9 mouse cellular contexts compared by ENCODE assay signal in genomic region chr16:19761691-19762090, GRCm38 (mm10). TPM values are rescaled to one million over a fixed set of nuclear protein-coding genes. Genes with fewer than 3 reads are reported as not detected.
DNase-seq lines count a peak whose midpoint lies in the region; ATAC-seq and TF ChIP-seq lines count a peak whose summit lies in the region.
"Had no signal": no experiment of that assay in that cellular context is flagged by ENCODE, and none has a peak within 500 bp of the region (broad histone marks: within the 10 kb centered on the region; RNA-seq: fewer than 3 reads in every experiment).

No protein-coding gene starts in this region.

- no peak overlapping the region for H3K27ac ChIP-seq in embryonic facial prominence, embryonic 15.5 days (replicated peaks)
- peak overlapping the region; percentile 99 for H3K27ac ChIP-seq in limb, embryonic 10.5 days

- TF ChIP-seq POLR2A in myocyte (IDR thresholded peaks at IDR 0.05; ENCODE audit: insufficient read length, low read depth): no peak

- H3K79me2 ChIP-seq in myocyte (ENCODE audit: control insufficient read depth, insufficient read depth): no peaks in the 10 kb centered on the region

- peaks cover 12% of the 10 kb centered on the region for H3K36me3 ChIP-seq in embryonic facial prominence, embryonic 15.5 days
- peaks cover 29% of the 10 kb centered on the region for H3K36me3 ChIP-seq in limb, embryonic 10.5 days
- H3K36me3 ChIP-seq in myocyte (ENCODE audit: control insufficient read depth, insufficient read depth): no peaks in the 10 kb centered on the region

- H3ac ChIP-seq in myocyte (ENCODE audit: control insufficient read depth, insufficient read length): peak overlapping the region; percentile 7

- peaks cover 11% of the 10 kb centered on the region; the same call in 1 of the 2 replicates for H3K4me1 ChIP-seq in embryonic facial prominence, embryonic 15.5 days
- H3K4me1 ChIP-seq in limb, embryonic 10.5 days: peaks cover 11% of the 10 kb centered on the region

- 31% methylated on average over 1 of the region's 1 CpGs for WGBS in embryonic facial prominence, embryonic 15.5 days
- WGBS in limb, embryonic 10.5 days: 29% methylated on average over 1 of the region's 1 CpGs

- ATAC-seq in embryonic facial prominence, embryonic 15.5 days (ENCODE audit: insufficient number of reproducible peaks, low FRiP score, low TSS enrichment, low read depth): no peak
- ATAC-seq in erythroid progenitor cell, adult 5-6 weeks (replicated peaks; ENCODE audit: low FRiP score, poor library complexity, severe bottlenecking): no peak
- no peak for ATAC-seq in frontal cortex, adult (ENCODE audit: low TSS enrichment)

- H3K4me2 ChIP-seq in embryonic facial prominence, embryonic 15.5 days (replicated peaks): peak overlapping the region; percentile 89
- H3K4me2 ChIP-seq in myocyte (ENCODE audit: low read depth): peak overlapping the region; percentile 74

- no peaks in the 10 kb centered on the region for H3K27me3 ChIP-seq in embryonic facial prominence, embryonic 15.5 days
- H3K27me3 ChIP-seq in limb, embryonic 10.5 days (ENCODE audit: low read depth, poor library complexity, severe bottlenecking): no peaks in the 10 kb centered on the region
- H3K27me3 ChIP-seq in myocyte (ENCODE audit: control insufficient read depth, insufficient read depth, insufficient read length): peaks cover 7% of the 10 kb centered on the region

- H3K9ac ChIP-seq in embryonic facial prominence, embryonic 15.5 days: 0 out of 2 replicates have a peak overlapping the region, but pooled peaks have one; percentile 58

- DNase-seq in heart, adult 18-20 months: peak; percentile 3 to 26
- no peak for DNase-seq in heart, adult 11 months
- no peak for DNase-seq in limb, embryonic 10.5 days (ENCODE audit: low spot score)
- no peak for DNase-seq in cerebellum, adult 9-11 months

- no peaks in the 10 kb centered on the region for H3K9me3 ChIP-seq in embryonic facial prominence, embryonic 15.5 days (replicated peaks)
- H3K9me3 ChIP-seq in limb, embryonic 10.5 days (replicated peaks): no peaks in the 10 kb centered on the region

- peak overlapping the region; percentile 62 for H3K4me3 ChIP-seq in embryonic facial prominence, embryonic 15.5 days (replicated peaks)
- peak overlapping the region; percentile 81 for H3K4me3 ChIP-seq in limb, embryonic 10.5 days
- peak overlapping the region; percentile 20 for H3K4me3 ChIP-seq in myocyte

TF ChIP-seq in myocyte, 11 proteins besides CTCF, POLR2A, EP300 and RAD21:
- TF ChIP-seq MYOG (IDR thresholded peaks at IDR 0.05; ENCODE audit: control insufficient read depth in 1 of 3, insufficient read depth in 1 of 3, insufficient read length in 2 of 3, low read depth in 2 of 3) (no peak), TCF12 (IDR thresholded peaks at IDR 0.05; ENCODE audit: insufficient read depth, poor library complexity, severe bottlenecking) (no peak), TCF3 (IDR thresholded peaks at IDR 0.05; ENCODE audit: insufficient read length, low read depth) (no peak), POLR2AphosphoS2 (IDR thresholded peaks at IDR 0.05; ENCODE audit: insufficient read length, low read depth) (no peak), CEBPB (IDR thresholded peaks at IDR 0.05; ENCODE audit: insufficient read depth, poor library complexity, severe bottlenecking) (no peak)

RNA-seq across cellular contexts. Expression of gene B3gnt5, which starts 1.7 kb away (rescaled TPM):
- total RNA-seq in heart, adult 18-20 months (2021): 1 to 10 TPM in 1 of 2 experiments, under 1 TPM in 1; 0.42 to 2.1 TPM
- 12.8 and 13.6 TPM in 2 replicates for polyA plus RNA-seq in embryonic facial prominence, embryonic 15.5 days (2015; fragmentation: Nextera tagmentation; extraction: Ambion mirVana)
- polyA plus RNA-seq in limb, embryonic 10.5 days (2016; fragmentation: Nextera tagmentation; extraction: Ambion mirVana): 40.9 and 41.6 TPM in 2 replicates
- polyA plus RNA-seq in myocyte (2012; fragmentation: generic; extraction: Trizol): 0.40 TPM
- total RNA-seq in erythroid progenitor cell, adult 5-6 weeks (2015; ENCODE audit: low replicate concordance): 4.7 and 10.5 TPM in 2 replicates
- total RNA-seq in erythroid progenitor cell, adult 5-6 weeks (2017; ENCODE audit: low replicate concordance): 3.9 and 7.1 TPM in 2 replicates

RNA-seq across cellular contexts. Expression of gene Lamp3, which starts 55.5 kb away (rescaled TPM):
- total RNA-seq in heart, adult 18-20 months (2021): under 1 TPM in 1 of 2 experiments, not detected in 1; 0.12 TPM
- polyA plus RNA-seq in embryonic facial prominence, embryonic 15.5 days (2015; fragmentation: Nextera tagmentation; extraction: Ambion mirVana): 0.09 TPM in 1 of 2 replicates, not detected in the other
- polyA plus RNA-seq in limb, embryonic 10.5 days (2016; fragmentation: Nextera tagmentation; extraction: Ambion mirVana): 0.05 TPM in 2 replicates
- not detected for polyA plus RNA-seq in myocyte (2012; fragmentation: generic; extraction: Trizol)
- total RNA-seq in erythroid progenitor cell, adult 5-6 weeks (2015; ENCODE audit: low replicate concordance): not detected in 2 replicates
- total RNA-seq in erythroid progenitor cell, adult 5-6 weeks (2017; ENCODE audit: low replicate concordance): not detected in 2 replicates
- polyA plus RNA-seq: small intestine, adult 2 months had no signal

Comparison
In these comparisons a context has a peak if more than half of its experiments do, and no peak if none do; other contexts are left out.
1. DNase-seq: peak in heart, adult 18-20 months (2 of 2); none in heart, adult 11 months (single experiment), limb, embryonic 10.5 days (single experiment) and cerebellum, adult 9-11 months (single experiment).
2. H3K4me3 ChIP-seq: peak in every context shown above with its lines; median percentile 81 in limb, embryonic 10.5 days; 62 in embryonic facial prominence, embryonic 15.5 days; 20 in myocyte.